Mouse (Mus musculus): ENCODE data around the gene Zfp653. TPM values are rescaled to one million over a fixed set of nuclear protein-coding genes. Genes with fewer than 3 reads are reported as not detected.
"Not testable (repeated sequence)": the region's sequence is repeated elsewhere in the genome, so short reads cannot be mapped to it uniquely, and the experiment has no call there.

Gene Zfp653
- polyA plus RNA-seq, 1 experiment from 2014 or later: 19.5 TPM

GRCm38 (mm10) chr9:22089986-22090385, 18.8 kb upstream of the Zfp653 start:
- ATAC-seq (ENCODE audit: low FRiP score): no peak

DNA sequence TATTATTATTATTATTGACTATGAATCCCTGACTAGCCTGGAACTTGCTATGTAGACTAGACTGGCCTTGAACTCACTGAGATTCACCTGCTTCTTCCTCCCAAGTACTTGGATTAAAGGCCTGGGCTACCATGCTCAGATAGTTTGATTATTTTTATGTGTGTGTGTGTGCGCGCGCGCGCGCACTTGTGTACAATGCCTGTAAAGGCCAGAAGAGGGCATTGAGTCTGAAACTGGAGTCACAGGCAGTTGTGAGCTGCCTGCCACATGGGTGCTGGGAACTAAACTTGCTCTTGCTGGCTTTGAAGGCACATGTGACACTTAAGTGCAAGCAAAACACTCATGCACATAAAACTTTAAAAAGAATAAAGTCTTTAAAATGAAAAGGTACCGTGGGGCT, 18.1 kb upstream of the Zfp653 start:
- H3K4me2 ChIP-seq: no peak overlapping the region
- no peak overlapping the region for H3K4me3 ChIP-seq
- 98% methylated on average over 7 of the region's 7 CpGs for WGBS
- 0 out of 2 replicates have a peak, but pooled peaks cover 5% of the 10 kb centered on the region for H3K27me3 ChIP-seq
- ATAC-seq (ENCODE audit: low FRiP score): no peak
- H3K4me1 ChIP-seq (replicated peaks): peaks cover 16% of the 10 kb centered on the region
- H3K27ac ChIP-seq: no peak overlapping the region
- H3K9me3 ChIP-seq: no peaks in the 10 kb centered on the region
- no peaks in the 10 kb centered on the region for H3K36me3 ChIP-seq
- no peak overlapping the region for H3K9ac ChIP-seq

More at GRCm38 (mm10) chr9:22089986-22090385, 18.8 kb upstream of the Zfp653 start:
- no peak overlapping the region for H3K4me3 ChIP-seq
- H3K4me2 ChIP-seq: no peak overlapping the region
- H3K9ac ChIP-seq: no peak overlapping the region
- H3K4me1 ChIP-seq (replicated peaks): peaks cover 10% of the 10 kb centered on the region
- H3K9me3 ChIP-seq: no peaks in the 10 kb centered on the region
- 0 out of 2 replicates have a peak, but pooled peaks cover 5% of the 10 kb centered on the region for H3K27me3 ChIP-seq
- WGBS: 89% methylated on average over 7 of the region's 7 CpGs
- no peak overlapping the region for H3K27ac ChIP-seq
- no peaks in the 10 kb centered on the region for H3K36me3 ChIP-seq

DNA sequence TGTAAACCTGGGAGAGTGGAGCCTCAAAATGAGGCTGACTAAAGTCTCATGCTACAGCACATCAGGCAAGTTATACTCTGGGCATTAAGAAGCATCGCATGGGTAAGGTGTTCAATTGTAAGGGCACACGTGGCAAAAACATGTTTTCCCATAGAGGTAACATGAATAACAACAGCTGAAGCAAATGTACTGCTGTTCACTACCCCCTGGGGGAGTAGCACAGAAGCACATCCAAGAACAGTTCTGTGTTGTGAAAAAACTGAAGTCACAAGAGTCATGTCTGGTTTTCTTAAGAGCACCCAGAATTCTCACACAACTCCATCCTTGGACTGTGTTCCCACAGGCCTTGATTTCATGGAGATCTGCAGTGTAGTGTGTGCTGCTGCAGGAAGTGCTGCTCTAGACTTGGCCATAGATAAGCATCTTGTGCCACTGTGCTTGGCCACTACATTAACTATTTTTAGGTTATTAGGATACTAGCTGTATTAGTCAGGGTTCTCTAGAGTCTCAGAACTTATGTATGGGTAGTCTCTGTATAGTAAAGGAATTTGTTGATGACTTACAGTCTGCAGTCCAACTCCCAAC, 15.9 kb upstream of the Zfp653 start:
- 89% methylated on average over 2 of the region's 2 CpGs for WGBS
- Histone ChIP-seq H3K4me1 (replicated peaks) (peaks cover 25% of the 10 kb centered on the region), H3K27me3 (no peaks in the 10 kb centered on the region), H3K9ac (no peak overlapping the region), H3K4me3 (no peak overlapping the region), H3K36me3 (no peaks in the 10 kb centered on the region), H3K4me2 (no peak overlapping the region), H3K27ac (no peak overlapping the region), H3K9me3 (no peaks in the 10 kb centered on the region)
- no peak for ATAC-seq (ENCODE audit: low FRiP score)

DNA sequence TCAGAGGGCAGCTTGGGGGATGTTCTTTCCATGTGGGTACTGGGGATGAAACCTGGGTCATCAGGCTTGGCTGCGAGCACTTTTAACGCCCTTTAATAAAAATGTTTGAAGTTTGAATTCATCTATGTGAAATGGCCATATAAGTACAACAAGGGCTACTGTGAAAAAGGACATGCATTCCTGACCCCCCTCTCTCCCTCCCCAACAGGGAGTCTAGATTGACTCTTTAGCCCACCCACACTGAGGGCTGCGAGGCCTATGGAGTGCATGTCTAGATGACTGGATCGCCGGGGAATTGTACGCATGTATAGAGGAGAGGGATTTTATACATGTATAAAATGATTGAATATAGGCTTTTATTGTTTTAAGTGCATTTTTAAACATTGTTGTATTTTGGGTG, 14.8 kb upstream of the Zfp653 start:
- H3K36me3 ChIP-seq: no peaks in the 10 kb centered on the region
- H3K4me2 ChIP-seq: peak overlapping the region; percentile 77
- H3K27ac ChIP-seq: peak overlapping the region; percentile 76; the same call in 1 of the 2 replicates
- H3K9me3 ChIP-seq: no peaks in the 10 kb centered on the region
- peak overlapping the region; percentile 69 for H3K4me3 ChIP-seq
- H3K27me3 ChIP-seq: no peaks in the 10 kb centered on the region
- 81% methylated on average over 6 of the region's 6 CpGs for WGBS
- peak overlapping the region; percentile 75 for H3K9ac ChIP-seq
- no peak for ATAC-seq (ENCODE audit: low FRiP score)
- peaks cover 25% of the 10 kb centered on the region for H3K4me1 ChIP-seq (replicated peaks)

- WGBS: under 1% methylated on average over 48 of the region's 48 CpGs
- Histone ChIP-seq H3K9ac (peak within 1 kb of the TSS; percentile 75), H3K4me1 (replicated peaks) (peaks cover 25% of the 10 kb centered on the region), H3K27ac (peak within 1 kb of the TSS; percentile 76), H3K27me3 (no peaks in the 10 kb centered on the region), H3K4me3 (peak within 1 kb of the TSS; percentile 69), H3K9me3 (no peaks in the 10 kb centered on the region), H3K4me2 (peak within 1 kb of the TSS; percentile 77), H3K36me3 (peaks cover 4% of the 10 kb centered on the region)
- ATAC-seq (ENCODE audit: low FRiP score): peak; percentile 98
Observed at GRCm38 (mm10) chr9:22085022-22085834, 14.1 kb upstream of the Zfp653 start, which contains the start of gene Ecsit. Ecsit (minus strand) TSS chr9:22085438.

- peak overlapping the region; percentile 75 for H3K9ac ChIP-seq
- peaks cover 10% of the 10 kb centered on the region for H3K36me3 ChIP-seq
- no peaks in the 10 kb centered on the region for H3K27me3 ChIP-seq
- H3K4me3 ChIP-seq: peak overlapping the region; percentile 69
- no peak for ATAC-seq (ENCODE audit: low FRiP score)
- peaks cover 25% of the 10 kb centered on the region for H3K4me1 ChIP-seq (replicated peaks)
- H3K4me2 ChIP-seq: peak overlapping the region; percentile 77
- 35% methylated on average over 4 of the region's 4 CpGs for WGBS
- no peaks in the 10 kb centered on the region for H3K9me3 ChIP-seq
- no peak overlapping the region for H3K27ac ChIP-seq
Observed at GRCm38 (mm10) chr9:22084667-22085021, 13.5 kb upstream of the Zfp653 start.

DNA sequence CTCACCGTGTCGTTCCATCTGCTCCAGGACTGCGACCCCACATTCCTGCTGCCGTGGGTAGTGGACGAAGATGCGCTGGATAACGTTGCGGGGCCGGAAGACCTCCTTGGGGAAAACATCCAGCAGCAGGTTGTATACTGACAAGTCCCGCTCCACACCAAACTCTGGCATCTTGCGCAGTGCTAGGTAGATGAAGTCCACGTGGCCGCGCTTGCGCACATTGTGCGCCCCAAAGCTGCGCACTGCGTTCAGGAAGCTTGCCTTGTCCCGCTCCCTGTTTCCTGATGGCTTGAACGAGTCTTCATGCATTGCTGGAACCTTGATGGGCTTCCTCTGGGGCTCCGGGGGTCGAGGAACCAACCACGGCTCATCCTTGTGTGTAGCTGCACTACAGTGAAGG, 5.0 kb upstream of the Zfp653 start:
- H3K9me3 ChIP-seq: no peaks in the 10 kb centered on the region
- 95% methylated on average over 23 of the region's 23 CpGs for WGBS
- H3K4me1 ChIP-seq (replicated peaks): peaks cover 8% of the 10 kb centered on the region; the same call in 1 of the 2 replicates
- H3K4me3 ChIP-seq: no peak overlapping the region
- peak overlapping the region; percentile 20; the same call in 1 of the 2 replicates for H3K9ac ChIP-seq
- no peaks in the 10 kb centered on the region for H3K27me3 ChIP-seq
- no peak overlapping the region for H3K27ac ChIP-seq
- H3K4me2 ChIP-seq: no peak overlapping the region
- no peak for ATAC-seq (ENCODE audit: low FRiP score)
- peaks cover 70% of the 10 kb centered on the region for H3K36me3 ChIP-seq

GRCm38 (mm10) chr9:22075778-22076177, 4.6 kb upstream of the Zfp653 start:
- H3K27me3 ChIP-seq; H3K4me2 ChIP-seq; ATAC-seq (ENCODE audit: low FRiP score); H3K27ac ChIP-seq; H3K4me3 ChIP-seq; H3K4me1 ChIP-seq (replicated peaks); H3K9ac ChIP-seq; H3K9me3 ChIP-seq: not testable (repeated sequence)
- H3K36me3 ChIP-seq: peaks cover 70% of the 10 kb centered on the region
- 85% methylated on average over 5 of the region's 5 CpGs for WGBS

DNA sequence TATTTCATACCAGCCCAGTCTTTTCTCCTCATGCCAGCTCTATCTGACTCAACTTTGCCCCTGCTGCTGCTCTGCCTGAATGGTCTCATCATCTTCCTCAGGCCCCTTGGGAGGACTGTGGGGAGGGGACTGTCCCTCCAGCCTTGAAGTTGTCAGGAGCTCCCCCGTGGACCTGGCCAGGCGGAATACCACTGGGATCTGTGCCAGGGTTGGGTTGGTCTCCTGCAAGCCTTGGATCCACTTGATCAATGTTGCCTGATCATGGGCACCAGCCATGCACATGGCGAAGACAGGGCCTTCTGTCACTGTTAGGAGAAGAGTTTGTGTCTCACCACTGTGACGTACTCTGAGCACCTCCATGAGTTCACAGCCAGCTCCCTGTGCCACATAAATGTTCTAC, 1.1 kb upstream of the Zfp653 start:
- ATAC-seq (ENCODE audit: low FRiP score): no peak
- Histone ChIP-seq H3K4me3 (no peak overlapping the region), H3K27ac (no peak overlapping the region), H3K9ac (no peak overlapping the region), H3K27me3 (no peaks in the 10 kb centered on the region), H3K9me3 (no peaks in the 10 kb centered on the region), H3K4me2 (no peak overlapping the region), H3K36me3 (peaks cover 58% of the 10 kb centered on the region), H3K4me1 (replicated peaks) (peaks cover 23% of the 10 kb centered on the region)
- 89% methylated on average over 4 of the region's 4 CpGs for WGBS

- Histone ChIP-seq H3K27me3 (no peaks in the 10 kb centered on the region), H3K4me3 (peak overlapping the region; percentile 82), H3K36me3 (peaks cover 60% of the 10 kb centered on the region), H3K9ac (peak overlapping the region; percentile 95), H3K9me3 (no peaks in the 10 kb centered on the region), H3K4me1 (replicated peaks) (peaks cover 23% of the 10 kb centered on the region), H3K4me2 (peak overlapping the region; percentile 58), H3K27ac (peak overlapping the region; percentile 98; the same call in 1 of the 2 replicates)
- 76% methylated on average over 4 of the region's 4 CpGs for WGBS
- peak; percentile 18 for ATAC-seq (ENCODE audit: low FRiP score)
Observed at GRCm38 (mm10) chr9:22069881-22070553, 1.2 kb downstream of the Zfp653 start.

GRCm38 (mm10) chr9:22067195-22067594, 4.0 kb downstream of the Zfp653 start:
- no peak for ATAC-seq (ENCODE audit: low FRiP score)
- H3K4me2 ChIP-seq: no peak overlapping the region
- peaks cover 21% of the 10 kb centered on the region for H3K4me1 ChIP-seq (replicated peaks)
- no peak overlapping the region for H3K4me3 ChIP-seq
- H3K36me3 ChIP-seq: peaks cover 61% of the 10 kb centered on the region
- no peaks in the 10 kb centered on the region for H3K27me3 ChIP-seq
- no peaks in the 10 kb centered on the region for H3K9me3 ChIP-seq
- no peak overlapping the region for H3K9ac ChIP-seq
- H3K27ac ChIP-seq: no peak overlapping the region
- WGBS: 82% methylated on average over 5 of the region's 5 CpGs

DNA sequence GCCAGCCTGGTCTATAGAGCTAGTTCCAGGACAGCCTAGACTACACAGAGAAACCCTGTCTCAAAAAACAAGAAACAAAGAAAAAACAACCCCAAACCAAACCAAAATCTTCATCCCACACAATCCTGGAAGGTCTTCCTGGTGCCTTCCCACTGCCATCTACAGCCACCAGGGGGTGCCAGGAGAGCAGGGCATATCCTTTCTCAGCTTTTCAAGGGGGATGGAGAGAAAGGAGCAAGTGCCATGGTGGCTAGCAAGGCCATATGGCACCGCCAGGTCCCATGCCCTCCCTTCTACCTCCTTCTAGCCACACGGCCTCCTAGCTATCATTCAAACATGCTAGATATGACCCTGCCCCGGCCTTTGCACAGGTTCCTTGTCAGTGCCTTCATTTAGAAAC, 4.7 kb downstream of the Zfp653 start:
- H3K9me3 ChIP-seq: no peaks in the 10 kb centered on the region
- no peak overlapping the region for H3K4me2 ChIP-seq
- WGBS: 74% methylated on average over 3 of the region's 3 CpGs
- no peak overlapping the region for H3K27ac ChIP-seq
- ATAC-seq (ENCODE audit: low FRiP score): no peak
- no peak overlapping the region for H3K9ac ChIP-seq
- peaks cover 15% of the 10 kb centered on the region for H3K4me1 ChIP-seq (replicated peaks)
- H3K27me3 ChIP-seq: no peaks in the 10 kb centered on the region
- H3K4me3 ChIP-seq: no peak overlapping the region
- H3K36me3 ChIP-seq: peaks cover 67% of the 10 kb centered on the region
